Mouse (Mus musculus) splenic B cell, adult 2 months (primary cell): ENCODE measurements around the gene Fsd1l.

Experiments
- DNase-seq: peaks from one replicate; pipeline ENCODE4 v3.0.0-alpha.2; 2011; ENCODE audit warnings: low read depth, low spot score
- H3K27me3 ChIP-seq: 2 replicates; pipeline ENCODE4 v1.6.1; 2012; ENCODE audit warnings: mild to moderate bottlenecking, low read length, moderate library complexity, mixed read lengths; ENCODE audit not compliant: control insufficient read depth, poor library complexity, insufficient read depth, severe bottlenecking
- H3K36me3 ChIP-seq: 2 replicates; pipeline ENCODE4 v1.6.1; 2012; ENCODE audit warnings: mild to moderate bottlenecking, low read length, moderate library complexity, mixed read lengths; ENCODE audit not compliant: control insufficient read depth, poor library complexity, insufficient read depth, severe bottlenecking

Gene Fsd1l

GRCm38 (mm10) chr4:53617968-53618367 is 13.3 kb upstream of the Fsd1l start:
- no peaks in the 10 kb centered on the region for H3K27me3 ChIP-seq
- H3K36me3 ChIP-seq, result no peaks in the 10 kb centered on the region
- DNase-seq, result no peak

GRCm38 (mm10) chr4:53620104-53620503 is 11.2 kb upstream of the Fsd1l start:
- Histone ChIP-seq H3K36me3 (no peaks in the 10 kb centered on the region), H3K27me3 (no peaks in the 10 kb centered on the region)
- DNase-seq, result no peak

DNA sequence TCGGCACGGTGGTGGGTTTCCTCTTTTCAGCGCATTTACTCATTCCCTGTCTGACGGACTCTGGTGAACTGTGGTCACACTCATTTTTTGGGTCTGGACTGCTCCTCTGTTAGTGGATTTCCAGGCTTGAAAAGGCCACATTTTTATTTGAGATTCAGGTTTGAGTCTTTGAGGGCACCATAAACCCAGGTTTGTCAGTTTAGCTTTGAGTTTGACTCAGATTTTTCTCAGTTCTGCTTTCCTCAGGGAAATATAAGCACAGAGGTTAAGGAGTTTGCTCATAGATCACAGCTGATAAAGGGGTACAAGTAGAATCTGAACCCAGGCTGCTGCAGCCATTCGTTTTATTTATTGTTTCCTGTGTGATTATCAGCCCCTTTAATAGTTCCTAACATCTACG is 10.2 kb upstream of the Fsd1l start:
- no peaks in the 10 kb centered on the region for H3K36me3 ChIP-seq
- H3K27me3 ChIP-seq, result no peaks in the 10 kb centered on the region
- DNase-seq, result no peak

DNA sequence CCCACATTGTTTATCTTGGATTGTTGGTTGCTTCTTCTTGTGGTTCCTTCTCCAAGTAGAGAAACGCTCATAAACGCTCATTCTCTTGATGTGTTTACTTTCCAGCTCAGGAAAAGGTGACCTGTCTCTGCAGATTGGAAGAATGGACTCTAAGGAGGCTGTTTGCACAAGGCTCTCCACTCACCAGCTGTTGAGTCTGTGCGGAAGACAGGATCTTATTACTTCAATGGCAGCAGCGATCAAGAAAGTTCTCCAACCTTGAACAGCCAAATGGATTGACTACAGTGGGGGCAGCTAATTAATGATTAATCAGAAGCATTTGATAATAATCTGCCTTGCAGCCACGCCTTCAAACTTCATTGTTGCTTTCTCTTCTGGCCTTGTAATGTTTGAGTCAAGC is 9.8 kb upstream of the Fsd1l start:
- DNase-seq, result no peak
- H3K27me3 ChIP-seq, result no peaks in the 10 kb centered on the region
- H3K36me3 ChIP-seq, result no peaks in the 10 kb centered on the region

DNA sequence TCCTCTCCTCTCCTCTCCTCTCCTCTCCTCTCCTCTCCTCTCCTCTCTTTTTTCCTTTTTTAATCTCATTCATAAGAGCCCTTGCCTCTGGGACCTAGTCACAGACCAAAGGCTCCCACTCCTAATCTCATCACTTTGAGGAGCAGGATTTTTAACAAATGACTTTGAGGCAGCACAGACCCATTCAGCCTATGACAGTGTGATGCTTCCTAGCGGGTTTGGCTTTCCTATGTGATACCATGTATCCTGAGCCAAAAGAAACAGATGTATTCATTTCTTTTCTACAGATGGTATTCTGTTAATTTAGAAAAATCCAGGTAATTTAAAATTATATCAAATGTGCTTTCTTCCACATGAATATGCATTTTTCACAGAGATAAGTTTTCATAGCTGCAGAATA is 7.6 kb upstream of the Fsd1l start:
- Histone ChIP-seq H3K27me3 (no peaks in the 10 kb centered on the region), H3K36me3 (no peaks in the 10 kb centered on the region)
- DNase-seq, result no peak

DNA sequence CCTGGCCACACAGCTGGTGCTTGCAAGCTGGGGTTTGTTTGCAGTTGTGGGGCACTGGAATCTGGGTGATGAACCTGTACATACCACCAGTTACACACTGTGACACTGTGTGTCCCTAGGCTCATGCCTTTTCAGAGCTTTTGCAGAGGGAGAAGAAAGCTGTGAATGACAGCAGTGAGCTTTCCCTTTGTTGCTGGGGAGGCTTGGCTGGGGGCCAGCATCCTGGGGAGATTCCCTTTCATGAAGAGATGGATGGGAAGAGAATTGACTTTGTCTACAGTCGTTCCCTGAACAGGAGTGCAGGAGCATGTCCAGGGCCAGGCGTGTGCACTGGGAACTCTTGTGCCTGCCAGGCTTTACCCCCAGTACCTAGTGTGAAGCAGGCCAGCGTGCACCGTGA is 6.5 kb upstream of the Fsd1l start:
- no peak for DNase-seq
- no peaks in the 10 kb centered on the region for H3K27me3 ChIP-seq
- H3K36me3 ChIP-seq, result no peaks in the 10 kb centered on the region

DNA sequence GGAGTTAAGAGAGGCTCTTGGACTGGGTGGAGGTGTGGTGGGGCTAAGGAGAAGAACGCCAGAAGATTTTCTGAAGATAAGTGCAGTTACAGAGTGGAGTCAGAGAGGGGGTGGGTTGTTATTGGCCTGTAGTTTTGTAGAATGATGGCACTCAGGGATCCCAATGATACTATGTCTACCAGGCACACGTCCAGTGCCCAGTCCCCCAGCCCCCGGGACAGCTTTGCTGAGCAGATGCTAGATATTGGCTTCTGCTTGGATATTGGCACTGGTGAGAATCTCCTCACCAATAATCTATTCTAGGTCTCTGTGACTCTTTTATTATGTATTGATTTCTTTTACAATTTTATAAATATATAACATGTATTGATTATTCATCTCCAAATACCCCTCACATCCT is 6.0 kb upstream of the Fsd1l start:
- no peaks in the 10 kb centered on the region for H3K36me3 ChIP-seq
- no peak for DNase-seq

GRCm38 (mm10) chr4:53628924-53629323 is 2.3 kb upstream of the Fsd1l start:
- no peak for DNase-seq
- H3K27me3 ChIP-seq, result no peaks in the 10 kb centered on the region; the same call in 1 of the 2 replicates
- no peaks in the 10 kb centered on the region for H3K36me3 ChIP-seq

More for the DNA sequence above, 6.0 kb upstream of the Fsd1l start:
- no peaks in the 10 kb centered on the region for H3K27me3 ChIP-seq

DNA sequence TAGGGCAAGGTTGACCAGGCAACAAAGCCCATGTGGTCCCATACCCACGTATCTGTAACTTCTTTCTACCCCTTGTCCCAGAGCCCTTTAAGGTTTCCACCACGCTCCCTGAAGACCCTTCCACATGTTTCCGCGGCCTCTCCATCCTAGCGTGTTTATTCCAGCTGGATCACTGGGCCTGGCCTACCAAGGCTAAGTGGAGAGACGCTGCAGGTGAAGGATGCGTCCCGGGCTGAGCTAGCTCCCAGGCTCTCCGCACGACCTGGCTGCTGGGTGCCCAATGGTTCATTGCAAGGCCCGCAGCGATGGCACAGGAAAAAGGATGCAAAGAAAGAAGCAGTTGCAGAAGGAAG is 332 bp upstream of the Fsd1l start:
- DNase-seq, result no peak
- no peaks in the 10 kb centered on the region for H3K36me3 ChIP-seq
- H3K27me3 ChIP-seq, result no peaks in the 10 kb centered on the region; the same call in 1 of the 2 replicates

- Histone ChIP-seq H3K27me3 (no peaks in the 10 kb centered on the region; the same call in 1 of the 2 replicates), H3K36me3 (no peaks in the 10 kb centered on the region)
- no peak for DNase-seq
Observed at GRCm38 (mm10) chr4:53632011-53632349, 709 bp downstream of the Fsd1l start.

- no peak for DNase-seq
- Histone ChIP-seq H3K27me3 (no peaks in the 10 kb centered on the region; the same call in 1 of the 2 replicates), H3K36me3 (no peaks in the 10 kb centered on the region)
Observed at GRCm38 (mm10) chr4:53635336-53635735, 4.1 kb downstream of the Fsd1l start.

GRCm38 (mm10) chr4:53637269-53637909 is 6.1 kb downstream of the Fsd1l start:
- Histone ChIP-seq H3K27me3 (no peaks in the 10 kb centered on the region), H3K36me3 (no peaks in the 10 kb centered on the region)
- no peak for DNase-seq

DNA sequence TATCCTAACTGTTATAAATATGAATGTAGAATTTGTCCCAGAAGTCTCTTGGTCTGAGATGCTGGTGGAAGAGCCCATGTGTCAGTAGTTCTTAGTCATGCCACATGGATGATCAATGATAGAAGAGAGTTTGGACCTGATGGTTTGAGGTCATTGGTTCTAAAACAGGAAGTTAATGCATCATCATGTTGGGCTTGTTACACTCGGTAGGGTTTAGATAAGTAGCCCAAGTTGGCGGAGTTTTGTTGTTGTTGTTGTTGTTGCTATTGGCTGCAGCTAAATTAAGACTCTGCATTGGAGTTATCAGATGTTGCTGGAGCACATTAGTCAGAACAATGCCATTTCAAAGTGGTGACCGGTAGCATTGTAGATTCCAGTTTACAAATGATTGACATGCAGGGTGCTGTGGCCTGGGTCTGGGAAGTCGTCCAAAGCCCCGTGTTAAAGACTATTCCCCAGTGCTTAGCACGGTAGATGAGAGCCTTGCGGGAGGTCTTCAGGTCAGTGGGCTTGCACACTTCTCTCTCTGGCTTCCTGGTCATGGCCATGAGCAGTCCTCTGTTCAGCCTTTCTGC is 7.4 kb downstream of the Fsd1l start:
- H3K27me3 ChIP-seq, result no peaks in the 10 kb centered on the region
- H3K36me3 ChIP-seq, result no peaks in the 10 kb centered on the region
- no peak for DNase-seq

- no peaks in the 10 kb centered on the region for H3K27me3 ChIP-seq
- no peaks in the 10 kb centered on the region for H3K36me3 ChIP-seq
- DNase-seq, result no peak
Observed at GRCm38 (mm10) chr4:53658029-53658428, 26.8 kb downstream of the Fsd1l start.

- DNase-seq, result no peak
- Histone ChIP-seq H3K27me3 (no peaks in the 10 kb centered on the region), H3K36me3 (no peaks in the 10 kb centered on the region)
Observed at GRCm38 (mm10) chr4:53660711-53661110, 29.4 kb downstream of the Fsd1l start.

GRCm38 (mm10) chr4:53682092-53682491 is 50.8 kb downstream of the Fsd1l start:
- DNase-seq, result no peak
- H3K27me3 ChIP-seq, result no peaks in the 10 kb centered on the region
- H3K36me3 ChIP-seq, result no peaks in the 10 kb centered on the region
